Mouse (Mus musculus): ENCODE results near the gene Sorcs3. TPM values are rescaled to one million over a fixed set of nuclear protein-coding genes. Genes with fewer than 3 reads are reported as not detected.

Gene Sorcs3
- polyA plus RNA-seq, 1 experiment, result 0.03 TPM

DNA sequence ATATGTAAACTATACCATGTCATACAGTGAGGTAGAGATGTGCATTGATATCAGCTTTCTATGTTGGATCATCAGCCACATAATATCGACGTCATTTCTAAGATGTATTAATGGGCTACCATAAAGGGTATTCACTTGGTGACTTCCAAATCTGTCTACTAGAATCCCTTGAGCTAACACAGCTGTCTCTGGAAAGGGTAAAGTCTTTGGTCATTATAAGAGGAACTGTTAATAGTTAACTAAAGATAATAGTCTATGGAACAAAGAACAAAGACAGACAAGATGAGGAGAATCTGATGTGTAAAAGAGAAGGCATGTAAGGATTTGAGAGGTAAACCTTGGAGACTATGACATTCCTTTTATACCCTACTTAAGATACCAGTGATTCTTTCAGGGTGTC, 497.9 kb downstream of the Sorcs3 start:
- Histone ChIP-seq H3K36me3 (ENCODE audit: control insufficient read depth, insufficient read depth, low read length) (no peaks in the 10 kb centered on the region), H3K4me1 (ENCODE audit: control insufficient read depth, insufficient read depth, insufficient read length, low read length) (no peaks in the 10 kb centered on the region), H3K27ac (ENCODE audit: insufficient read depth, low read depth, low read length) (no peak overlapping the region), H3K27me3 (ENCODE audit: control insufficient read depth, insufficient read depth, low read length) (no peaks in the 10 kb centered on the region), H3K4me3 (ENCODE audit: low read depth, low read length) (no peak overlapping the region)
- TF ChIP-seq CTCF (IDR thresholded peaks at IDR 0.05; ENCODE audit: extremely low read depth, insufficient read length, insufficient replicate concordance, low read depth, low read length) (no peak), POLR2A (IDR thresholded peaks at IDR 0.05; ENCODE audit: low read depth, low read length) (no peak)
- WGBS, result 40% methylated on average over 2 of the region's 2 CpGs

DNA sequence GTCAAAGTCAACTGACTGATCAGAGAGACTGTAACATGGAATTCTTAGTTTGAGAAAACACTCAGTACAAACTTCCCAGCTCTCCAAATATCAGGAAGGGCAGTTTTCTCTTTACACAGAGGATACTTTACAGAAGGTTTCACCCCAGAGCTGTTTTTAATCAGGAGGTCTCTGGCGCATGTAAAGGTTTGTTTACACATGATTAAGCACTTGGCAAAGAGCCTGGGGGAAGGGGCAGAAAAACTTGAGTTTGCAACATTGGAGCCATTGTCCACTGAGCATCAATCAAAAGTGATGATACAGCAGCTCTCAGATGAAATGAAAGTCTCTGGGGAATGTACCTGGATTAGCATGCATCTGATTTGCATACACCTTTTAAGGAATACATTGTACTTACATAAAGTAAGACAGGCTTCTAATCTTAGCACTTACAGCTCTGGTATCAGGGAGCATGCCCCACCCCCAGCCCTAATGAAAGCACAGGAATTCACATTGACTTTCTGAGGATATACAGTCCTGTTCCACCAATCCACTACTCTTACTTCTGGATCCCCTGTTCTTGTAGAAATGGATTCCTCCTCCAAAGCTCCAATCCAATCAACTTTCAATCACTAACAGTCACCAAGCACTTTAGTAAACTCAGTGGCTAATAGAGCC, 500.6 kb downstream of the Sorcs3 start:
- 18% methylated on average over 1 of the region's 1 CpGs for WGBS

DNA sequence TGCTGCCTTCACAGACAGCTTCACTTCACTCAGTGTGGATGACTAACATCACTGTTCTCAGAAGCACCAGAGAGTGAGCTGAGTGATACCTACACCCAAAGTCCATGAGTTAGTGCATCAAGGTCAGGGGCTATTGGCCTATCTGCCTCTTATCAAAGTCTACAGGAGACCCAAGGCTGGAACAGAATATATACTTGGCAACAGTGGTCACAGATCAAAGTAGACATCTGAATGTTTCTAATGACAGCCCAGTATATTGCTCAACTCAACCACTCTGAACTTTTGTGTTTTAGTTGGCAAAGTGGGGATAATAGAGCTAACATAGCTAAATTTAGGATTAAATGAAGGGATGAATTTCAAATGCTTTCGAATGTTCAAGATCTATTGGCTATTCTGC, 501.1 kb downstream of the Sorcs3 start:
- WGBS, result 80% methylated on average over 1 of the region's 1 CpGs

More for the DNA sequence above, 500.6 kb downstream of the Sorcs3 start:
- TF ChIP-seq CTCF (IDR thresholded peaks at IDR 0.05; ENCODE audit: extremely low read depth, insufficient read length, insufficient replicate concordance, low read depth, low read length), result no peak
- no peaks in the 10 kb centered on the region for H3K27me3 ChIP-seq (ENCODE audit: control insufficient read depth, insufficient read depth, low read length)
- H3K4me3 ChIP-seq (ENCODE audit: low read depth, low read length), result no peak overlapping the region
- H3K27ac ChIP-seq (ENCODE audit: insufficient read depth, low read depth, low read length), result no peak overlapping the region
- no peaks in the 10 kb centered on the region for H3K36me3 ChIP-seq (ENCODE audit: control insufficient read depth, insufficient read depth, low read length)
- H3K4me1 ChIP-seq (ENCODE audit: control insufficient read depth, insufficient read depth, insufficient read length, low read length), result no peaks in the 10 kb centered on the region

DNA sequence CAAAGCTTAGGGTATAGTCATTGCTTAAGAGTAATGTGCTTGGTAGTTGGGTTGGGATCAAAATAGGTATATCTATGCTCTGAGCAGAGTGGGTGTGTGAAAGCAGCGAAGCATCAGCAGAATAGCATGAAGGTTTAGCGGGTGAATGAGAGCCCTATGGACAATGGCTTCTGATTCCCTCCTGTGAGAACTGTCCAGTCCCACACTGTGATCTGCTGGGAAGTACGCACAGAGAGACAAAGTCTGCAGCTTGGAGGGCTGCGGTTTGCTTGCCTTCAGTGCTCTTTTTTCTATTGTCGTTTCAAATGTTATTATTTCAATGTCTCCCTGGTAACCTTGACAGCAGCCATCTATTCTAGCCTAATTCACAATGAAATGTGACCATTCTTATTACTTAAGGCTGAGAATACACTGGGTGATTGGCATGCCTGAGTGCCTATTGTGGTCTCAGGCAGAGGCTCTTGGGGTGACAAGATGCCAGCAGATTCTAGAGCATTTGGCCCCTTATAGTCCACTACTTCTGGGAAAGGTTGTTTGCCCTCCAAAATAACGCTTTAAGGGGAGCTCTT, 520.1 kb downstream of the Sorcs3 start:
- H3K4me3 ChIP-seq (ENCODE audit: low read depth, low read length), result no peak overlapping the region
- no peaks in the 10 kb centered on the region for H3K4me1 ChIP-seq (ENCODE audit: control insufficient read depth, insufficient read depth, insufficient read length, low read length)
- no peak overlapping the region for H3K27ac ChIP-seq (ENCODE audit: insufficient read depth, low read depth, low read length)
- 73% methylated on average over 6 of the region's 6 CpGs for WGBS
- TF ChIP-seq POLR2A (IDR thresholded peaks at IDR 0.05; ENCODE audit: low read depth, low read length) (no peak), CTCF (IDR thresholded peaks at IDR 0.05; ENCODE audit: extremely low read depth, insufficient read length, insufficient replicate concordance, low read depth, low read length) (no peak)
- no peaks in the 10 kb centered on the region for H3K27me3 ChIP-seq (ENCODE audit: control insufficient read depth, insufficient read depth, low read length)
- H3K36me3 ChIP-seq (ENCODE audit: control insufficient read depth, insufficient read depth, low read length), result no peaks in the 10 kb centered on the region

More for the DNA sequence above, 501.1 kb downstream of the Sorcs3 start:
- Histone ChIP-seq H3K4me1 (ENCODE audit: control insufficient read depth, insufficient read depth, insufficient read length, low read length) (no peaks in the 10 kb centered on the region), H3K27me3 (ENCODE audit: control insufficient read depth, insufficient read depth, low read length) (no peaks in the 10 kb centered on the region), H3K4me3 (ENCODE audit: low read depth, low read length) (no peak overlapping the region), H3K27ac (ENCODE audit: insufficient read depth, low read depth, low read length) (no peak overlapping the region), H3K36me3 (ENCODE audit: control insufficient read depth, insufficient read depth, low read length) (no peaks in the 10 kb centered on the region)
- no peak for TF ChIP-seq POLR2A (IDR thresholded peaks at IDR 0.05; ENCODE audit: low read depth, low read length)
- no peak for TF ChIP-seq CTCF (IDR thresholded peaks at IDR 0.05; ENCODE audit: extremely low read depth, insufficient read length, insufficient replicate concordance, low read depth, low read length)

DNA sequence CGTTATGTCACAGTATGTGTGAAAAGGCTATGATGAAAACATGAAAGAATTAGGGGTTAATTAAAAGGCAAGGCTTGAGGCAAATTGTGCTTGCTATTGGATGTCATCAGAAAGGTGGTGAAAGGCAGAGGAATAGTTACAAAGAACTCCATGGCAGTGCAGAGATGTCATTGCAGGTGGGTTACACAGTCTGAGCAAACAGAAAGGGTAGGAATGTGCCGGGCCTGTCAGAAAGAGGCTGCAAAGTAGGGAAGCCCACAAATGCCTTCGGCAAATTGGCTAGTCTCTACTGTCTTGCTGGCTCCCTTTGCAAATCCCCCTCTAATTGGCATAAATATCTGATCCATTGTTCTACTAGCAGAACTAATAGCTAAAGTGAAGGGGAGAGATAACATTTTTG, 521.2 kb downstream of the Sorcs3 start:
- no peak for TF ChIP-seq POLR2A (IDR thresholded peaks at IDR 0.05; ENCODE audit: low read depth, low read length)
- TF ChIP-seq CTCF (IDR thresholded peaks at IDR 0.05; ENCODE audit: extremely low read depth, insufficient read length, insufficient replicate concordance, low read depth, low read length), result no peak

DNA sequence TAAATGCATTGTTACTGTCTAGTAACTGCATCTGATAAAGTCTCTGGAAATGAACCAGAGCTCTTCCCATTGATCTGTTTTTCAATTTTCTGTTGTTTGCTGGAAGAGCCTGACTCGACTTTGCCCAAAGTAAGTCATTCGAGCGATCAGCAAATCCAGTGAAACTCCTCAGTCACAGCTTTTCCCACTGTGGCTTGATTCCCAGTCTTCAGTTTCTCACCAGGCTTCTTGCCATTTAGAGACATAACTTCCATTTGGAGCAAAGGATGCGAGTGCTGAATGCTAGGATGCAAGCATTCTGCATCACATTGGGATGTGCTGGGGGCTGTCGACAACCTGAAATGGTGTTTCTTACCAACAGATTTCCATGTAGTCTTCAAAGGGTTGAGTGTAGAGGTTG, 521.8 kb downstream of the Sorcs3 start:
- no peaks in the 10 kb centered on the region for H3K4me1 ChIP-seq (ENCODE audit: control insufficient read depth, insufficient read depth, insufficient read length, low read length)
- no peak overlapping the region for H3K4me3 ChIP-seq (ENCODE audit: low read depth, low read length)
- H3K27ac ChIP-seq (ENCODE audit: insufficient read depth, low read depth, low read length), result no peak overlapping the region
- 86% methylated on average over 5 of the region's 5 CpGs for WGBS
- H3K36me3 ChIP-seq (ENCODE audit: control insufficient read depth, insufficient read depth, low read length), result no peaks in the 10 kb centered on the region
- H3K27me3 ChIP-seq (ENCODE audit: control insufficient read depth, insufficient read depth, low read length), result no peaks in the 10 kb centered on the region
- TF ChIP-seq POLR2A (IDR thresholded peaks at IDR 0.05; ENCODE audit: low read depth, low read length), result no peak
- TF ChIP-seq CTCF (IDR thresholded peaks at IDR 0.05; ENCODE audit: extremely low read depth, insufficient read length, insufficient replicate concordance, low read depth, low read length), result no peak

More for the DNA sequence above, 521.2 kb downstream of the Sorcs3 start:
- no peaks in the 10 kb centered on the region for H3K36me3 ChIP-seq (ENCODE audit: control insufficient read depth, insufficient read depth, low read length)
- H3K27me3 ChIP-seq (ENCODE audit: control insufficient read depth, insufficient read depth, low read length), result no peaks in the 10 kb centered on the region
- WGBS, result 55% methylated on average over 3 of the region's 3 CpGs
- H3K4me3 ChIP-seq (ENCODE audit: low read depth, low read length), result no peak overlapping the region
- H3K27ac ChIP-seq (ENCODE audit: insufficient read depth, low read depth, low read length), result no peak overlapping the region
- no peaks in the 10 kb centered on the region for H3K4me1 ChIP-seq (ENCODE audit: control insufficient read depth, insufficient read depth, insufficient read length, low read length)

DNA sequence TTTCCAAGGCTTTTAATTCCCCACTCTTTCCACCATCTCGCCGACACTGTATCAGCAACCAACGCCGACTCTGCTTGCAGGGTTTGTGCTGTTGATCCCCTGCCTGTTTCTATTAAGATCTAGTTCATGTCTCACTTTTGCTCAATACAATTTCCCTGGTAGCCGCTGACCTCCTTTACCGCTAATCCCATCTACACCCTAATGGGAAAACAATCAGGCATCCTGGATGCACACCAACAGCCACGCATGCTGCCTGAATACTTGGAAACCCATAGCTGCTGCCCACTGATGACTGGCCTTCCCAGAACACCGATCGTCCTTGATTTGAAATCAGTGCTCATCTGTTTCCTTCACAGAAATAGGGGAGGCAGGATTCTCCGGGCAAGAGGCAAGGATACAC, 525.9 kb downstream of the Sorcs3 start:
- Histone ChIP-seq H3K27ac (ENCODE audit: insufficient read depth, low read depth, low read length) (no peak overlapping the region), H3K4me1 (ENCODE audit: control insufficient read depth, insufficient read depth, insufficient read length, low read length) (no peaks in the 10 kb centered on the region), H3K27me3 (ENCODE audit: control insufficient read depth, insufficient read depth, low read length) (no peaks in the 10 kb centered on the region), H3K4me3 (ENCODE audit: low read depth, low read length) (no peak overlapping the region), H3K36me3 (ENCODE audit: control insufficient read depth, insufficient read depth, low read length) (no peaks in the 10 kb centered on the region)
- WGBS, result 94% methylated on average over 10 of the region's 10 CpGs
- no peak for TF ChIP-seq CTCF (IDR thresholded peaks at IDR 0.05; ENCODE audit: extremely low read depth, insufficient read length, insufficient replicate concordance, low read depth, low read length)
- TF ChIP-seq POLR2A (IDR thresholded peaks at IDR 0.05; ENCODE audit: low read depth, low read length), result no peak
